In genomic region chr6:86366853-86367249, GRCm38 (mm10) we compare ENCODE assay signal across 7 mouse cellular contexts. TPM values are rescaled to one million over a fixed set of nuclear protein-coding genes. Genes with fewer than 3 reads are reported as not detected.
DNase-seq lines count a peak whose midpoint lies in the region; ATAC-seq lines count a peak whose summit lies in the region.

No protein-coding gene starts in this region.

- H3K4me2 ChIP-seq in neural tube, embryonic 11.5 days (ENCODE audit: low read depth), result peak overlapping the region; percentile 71; the same call in 1 of the 2 replicates
- H3K4me2 ChIP-seq in liver, embryonic 16.5 days (ENCODE audit: low read depth, low read length), result peak overlapping the region; percentile 97

- DNase-seq in neural tube, embryonic 11.5 days (ENCODE audit: low spot score), result no peak
- DNase-seq in neural tube, embryonic 10.5 days (ENCODE audit: extremely low spot score, low spot score), result no peak
- no peak for DNase-seq in hindbrain, embryonic 10.5 days (ENCODE audit: low spot score)
- DNase-seq in thymus, postnatal 14 days, result no peak
- no peak for DNase-seq in right cerebral cortex, adult 2 months (ENCODE audit: low spot score in 2 of 2)
- DNase-seq in left cerebral cortex, adult 11 months (ENCODE audit: low spot score), result no peak

- 76% methylated on average over 2 of the region's 2 CpGs for WGBS in neural tube, embryonic 11.5 days
- 82% methylated on average over 2 of the region's 2 CpGs for WGBS in hindbrain, embryonic 10.5 days
- 45% methylated on average over 2 of the region's 2 CpGs for WGBS in liver, embryonic 16.5 days (ENCODE audit: insufficient replicate concordance)

- H3K4me3 ChIP-seq in neural tube, embryonic 11.5 days (ENCODE audit: low read depth, low read length), result peak overlapping the region; percentile 60; the same call in 1 of the 2 replicates
- H3K4me3 ChIP-seq in hindbrain, embryonic 10.5 days, result peak overlapping the region; percentile 82
- peak overlapping the region; percentile 78; the same call in 1 of the 2 replicates for H3K4me3 ChIP-seq in liver, embryonic 16.5 days (ENCODE audit: low read depth, low read length)

- H3K27me3 ChIP-seq in neural tube, embryonic 11.5 days (ENCODE audit: control insufficient read depth, insufficient read depth, low read length), result no peaks in the 10 kb centered on the region
- H3K27me3 ChIP-seq in hindbrain, embryonic 10.5 days (ENCODE audit: insufficient read depth, poor library complexity, severe bottlenecking), result no peaks in the 10 kb centered on the region
- no peaks in the 10 kb centered on the region for H3K27me3 ChIP-seq in liver, embryonic 16.5 days (ENCODE audit: control insufficient read depth, insufficient read depth, low read depth, low read length)

- H3K4me1 ChIP-seq in neural tube, embryonic 11.5 days (ENCODE audit: control insufficient read depth, insufficient read depth, low read length), result peaks cover 9% of the 10 kb centered on the region; the same call in 1 of the 2 replicates
- H3K4me1 ChIP-seq in hindbrain, embryonic 10.5 days (replicated peaks), result peaks cover 34% of the 10 kb centered on the region
- H3K4me1 ChIP-seq in liver, embryonic 16.5 days (ENCODE audit: control insufficient read depth, low read depth, low read length), result peaks cover 21% of the 10 kb centered on the region

- H3K36me3 ChIP-seq in neural tube, embryonic 11.5 days (ENCODE audit: control insufficient read depth, insufficient read depth, low read length), result no peaks in the 10 kb centered on the region
- H3K36me3 ChIP-seq in hindbrain, embryonic 10.5 days, result peaks cover 26% of the 10 kb centered on the region
- no peaks in the 10 kb centered on the region for H3K36me3 ChIP-seq in liver, embryonic 16.5 days (ENCODE audit: control insufficient read depth, insufficient read depth)

- no peak overlapping the region for H3K9ac ChIP-seq in neural tube, embryonic 11.5 days (ENCODE audit: low read length)
- H3K9ac ChIP-seq in liver, embryonic 16.5 days (ENCODE audit: low read depth, low read length), result 0 out of 2 replicates have a peak overlapping the region, but pooled peaks have one; percentile 76

- ATAC-seq in neural tube, embryonic 11.5 days (ENCODE audit: insufficient read depth, low FRiP score, low TSS enrichment), result no peak
- no peak for ATAC-seq in liver, embryonic 16.5 days (ENCODE audit: low read depth)

- no peak overlapping the region for H3K27ac ChIP-seq in neural tube, embryonic 11.5 days (ENCODE audit: low read depth, low read length)
- 0 out of 2 replicates have a peak overlapping the region, but pooled peaks have one; percentile 94 for H3K27ac ChIP-seq in hindbrain, embryonic 10.5 days
- H3K27ac ChIP-seq in liver, embryonic 16.5 days (ENCODE audit: low read length), result peak overlapping the region; percentile 74

- no peaks in the 10 kb centered on the region for H3K9me3 ChIP-seq in neural tube, embryonic 11.5 days (ENCODE audit: control insufficient read depth, low read length)
- H3K9me3 ChIP-seq in hindbrain, embryonic 10.5 days, result no peaks in the 10 kb centered on the region
- H3K9me3 ChIP-seq in liver, embryonic 16.5 days (replicated peaks; ENCODE audit: control insufficient read depth, low read length), result no peaks in the 10 kb centered on the region

RNA-seq across cellular contexts. Expression of gene Fam136a, which starts 1.4 kb away (rescaled TPM):
- polyA plus RNA-seq in neural tube, embryonic 11.5 days (2014; fragmentation: Nextera tagmentation; extraction: Ambion mirVana), result 142 and 144 TPM in 2 replicates
- 150 and 167 TPM in 2 replicates for polyA plus RNA-seq in hindbrain, embryonic 10.5 days (2016; fragmentation: Nextera tagmentation; extraction: Ambion mirVana)
- polyA plus RNA-seq in liver, embryonic 16.5 days (2015; fragmentation: Nextera tagmentation; extraction: Ambion mirVana), result 58.6 and 60.9 TPM in 2 replicates

RNA-seq across cellular contexts. Expression of gene Snrpg, which starts 4.3 kb away (rescaled TPM):
- polyA plus RNA-seq in neural tube, embryonic 11.5 days (2014; fragmentation: Nextera tagmentation; extraction: Ambion mirVana), result 658 and 707 TPM in 2 replicates
- 782 and 875 TPM in 2 replicates for polyA plus RNA-seq in hindbrain, embryonic 10.5 days (2016; fragmentation: Nextera tagmentation; extraction: Ambion mirVana)
- 256 and 289 TPM in 2 replicates for polyA plus RNA-seq in liver, embryonic 16.5 days (2015; fragmentation: Nextera tagmentation; extraction: Ambion mirVana)

RNA-seq across cellular contexts. Expression of gene Pcyox1, which starts 30.1 kb away (rescaled TPM):
- 105 and 107 TPM in 2 replicates for polyA plus RNA-seq in neural tube, embryonic 11.5 days (2014; fragmentation: Nextera tagmentation; extraction: Ambion mirVana)
- polyA plus RNA-seq in hindbrain, embryonic 10.5 days (2016; fragmentation: Nextera tagmentation; extraction: Ambion mirVana), result 87.1 and 99.4 TPM in 2 replicates
- 76.6 and 83.2 TPM in 2 replicates for polyA plus RNA-seq in liver, embryonic 16.5 days (2015; fragmentation: Nextera tagmentation; extraction: Ambion mirVana)

RNA-seq across cellular contexts. Expression of gene Tia1, which starts 37.2 kb away (rescaled TPM):
- polyA plus RNA-seq in neural tube, embryonic 11.5 days (2014; fragmentation: Nextera tagmentation; extraction: Ambion mirVana), result 235 and 246 TPM in 2 replicates
- polyA plus RNA-seq in hindbrain, embryonic 10.5 days (2016; fragmentation: Nextera tagmentation; extraction: Ambion mirVana), result 209 and 212 TPM in 2 replicates
- polyA plus RNA-seq in liver, embryonic 16.5 days (2015; fragmentation: Nextera tagmentation; extraction: Ambion mirVana), result 17.5 and 19.5 TPM in 2 replicates

RNA-seq across cellular contexts. Expression of gene Gm44790, which starts 59.6 kb away (rescaled TPM):
- not detected in 2 replicates for polyA plus RNA-seq in neural tube, embryonic 11.5 days (2014; fragmentation: Nextera tagmentation; extraction: Ambion mirVana)
- polyA plus RNA-seq in hindbrain, embryonic 10.5 days (2016; fragmentation: Nextera tagmentation; extraction: Ambion mirVana), result 1.8 TPM in 1 of 2 replicates, not detected in the other
- polyA plus RNA-seq in liver, embryonic 16.5 days (2015; fragmentation: Nextera tagmentation; extraction: Ambion mirVana), result not detected in 2 replicates
